Mouse (Mus musculus): ENCODE data around the gene Foxo3. TPM values are rescaled to one million over a fixed set of nuclear protein-coding genes. Genes with fewer than 3 reads are reported as not detected.

The Foxo3 gene
- polyA plus RNA-seq, 1 experiment from 2014 or later = 9.5 TPM

GRCm38 (mm10) chr10:42199472-42199871 is 77.1 kb downstream of the Foxo3 start:
- H3K9me3 ChIP-seq (ENCODE audit: control insufficient read depth, low read length) = peaks cover 8% of the 10 kb centered on the region
- no peak overlapping the region for H3K4me2 ChIP-seq (ENCODE audit: low read length)
- peaks cover 23% of the 10 kb centered on the region for H3K36me3 ChIP-seq (ENCODE audit: control insufficient read depth, insufficient read depth, low read length)
- no peak overlapping the region for H3K4me3 ChIP-seq (ENCODE audit: low read depth, low read length)
- no peak overlapping the region for H3K9ac ChIP-seq (ENCODE audit: low read length)
- no peaks in the 10 kb centered on the region for H3K27me3 ChIP-seq (replicated peaks; ENCODE audit: control insufficient read depth, insufficient read depth, low read length)
- peaks cover 36% of the 10 kb centered on the region for H3K4me1 ChIP-seq (replicated peaks; ENCODE audit: control insufficient read depth, insufficient read depth, low read length)
- ATAC-seq (replicated peaks; ENCODE audit: low FRiP score, low TSS enrichment, low read depth) = no peak
- H3K27ac ChIP-seq (ENCODE audit: low read depth) = no peak overlapping the region
- DNase-seq (ENCODE audit: low spot score) = no peak
- 30% methylated on average over 3 of the region's 3 CpGs for WGBS

- Histone ChIP-seq H3K4me2 (ENCODE audit: low read length) (no peak overlapping the region), H3K9me3 (ENCODE audit: control insufficient read depth, low read length) (peaks cover 8% of the 10 kb centered on the region), H3K36me3 (ENCODE audit: control insufficient read depth, insufficient read depth, low read length) (peaks cover 23% of the 10 kb centered on the region), H3K9ac (ENCODE audit: low read length) (no peak overlapping the region), H3K27me3 (replicated peaks; ENCODE audit: control insufficient read depth, insufficient read depth, low read length) (no peaks in the 10 kb centered on the region), H3K27ac (ENCODE audit: low read depth) (no peak overlapping the region), H3K4me3 (ENCODE audit: low read depth, low read length) (no peak overlapping the region), H3K4me1 (replicated peaks; ENCODE audit: control insufficient read depth, insufficient read depth, low read length) (peaks cover 35% of the 10 kb centered on the region)
- DNase-seq (ENCODE audit: low spot score) (no peak), ATAC-seq (replicated peaks; ENCODE audit: low FRiP score, low TSS enrichment, low read depth) (no peak)
- WGBS = 70% methylated on average over 3 of the region's 3 CpGs
Measured at GRCm38 (mm10) chr10:42198682-42199081, 77.9 kb downstream of the Foxo3 start.

GRCm38 (mm10) chr10:42194784-42195183 is 81.8 kb downstream of the Foxo3 start:
- no peak for ATAC-seq (replicated peaks; ENCODE audit: low FRiP score, low TSS enrichment, low read depth)
- DNase-seq (ENCODE audit: low spot score) = no peak
- H3K4me2 ChIP-seq (ENCODE audit: low read length) = no peak overlapping the region
- peaks cover 8% of the 10 kb centered on the region for H3K9me3 ChIP-seq (ENCODE audit: control insufficient read depth, low read length)
- no peaks in the 10 kb centered on the region for H3K27me3 ChIP-seq (replicated peaks; ENCODE audit: control insufficient read depth, insufficient read depth, low read length)
- peaks cover 47% of the 10 kb centered on the region for H3K4me1 ChIP-seq (replicated peaks; ENCODE audit: control insufficient read depth, insufficient read depth, low read length)
- peaks cover 23% of the 10 kb centered on the region for H3K36me3 ChIP-seq (ENCODE audit: control insufficient read depth, insufficient read depth, low read length)
- H3K27ac ChIP-seq (ENCODE audit: low read depth) = no peak overlapping the region
- WGBS = 82% methylated on average over 6 of the region's 6 CpGs
- no peak overlapping the region for H3K9ac ChIP-seq (ENCODE audit: low read length)
- no peak overlapping the region for H3K4me3 ChIP-seq (ENCODE audit: low read depth, low read length)

GRCm38 (mm10) chr10:42193981-42194380 is 82.6 kb downstream of the Foxo3 start:
- WGBS = 65% methylated on average over 4 of the region's 4 CpGs
- Histone ChIP-seq H3K4me1 (replicated peaks; ENCODE audit: control insufficient read depth, insufficient read depth, low read length) (peaks cover 51% of the 10 kb centered on the region), H3K9ac (ENCODE audit: low read length) (no peak overlapping the region), H3K27ac (ENCODE audit: low read depth) (no peak overlapping the region), H3K27me3 (replicated peaks; ENCODE audit: control insufficient read depth, insufficient read depth, low read length) (no peaks in the 10 kb centered on the region), H3K9me3 (ENCODE audit: control insufficient read depth, low read length) (peaks cover 8% of the 10 kb centered on the region), H3K36me3 (ENCODE audit: control insufficient read depth, insufficient read depth, low read length) (peaks cover 23% of the 10 kb centered on the region), H3K4me3 (ENCODE audit: low read depth, low read length) (no peak overlapping the region), H3K4me2 (ENCODE audit: low read length) (no peak overlapping the region)
- ATAC-seq (replicated peaks; ENCODE audit: low FRiP score, low TSS enrichment, low read depth) = no peak
- no peak for DNase-seq (ENCODE audit: low spot score)

- H3K36me3 ChIP-seq (ENCODE audit: control insufficient read depth, insufficient read depth, low read length) = peaks cover 23% of the 10 kb centered on the region
- H3K27ac ChIP-seq (ENCODE audit: low read depth) = no peak overlapping the region
- H3K9me3 ChIP-seq (ENCODE audit: control insufficient read depth, low read length) = peaks cover 8% of the 10 kb centered on the region
- 16% methylated on average over 6 of the region's 6 CpGs for WGBS
- DNase-seq (ENCODE audit: low spot score) (no peak), ATAC-seq (replicated peaks; ENCODE audit: low FRiP score, low TSS enrichment, low read depth) (no peak)
- no peak overlapping the region for H3K4me2 ChIP-seq (ENCODE audit: low read length)
- peaks cover 55% of the 10 kb centered on the region for H3K4me1 ChIP-seq (replicated peaks; ENCODE audit: control insufficient read depth, insufficient read depth, low read length)
- no peak overlapping the region for H3K9ac ChIP-seq (ENCODE audit: low read length)
- no peak overlapping the region for H3K4me3 ChIP-seq (ENCODE audit: low read depth, low read length)
- no peaks in the 10 kb centered on the region for H3K27me3 ChIP-seq (replicated peaks; ENCODE audit: control insufficient read depth, insufficient read depth, low read length)
Measured at GRCm38 (mm10) chr10:42192951-42193350, 83.6 kb downstream of the Foxo3 start.

GRCm38 (mm10) chr10:42189674-42190434 is 86.7 kb downstream of the Foxo3 start:
- ATAC-seq (replicated peaks; ENCODE audit: low FRiP score, low TSS enrichment, low read depth) = no peak
- DNase-seq (ENCODE audit: low spot score) = no peak
- H3K9ac ChIP-seq (ENCODE audit: low read length) = no peak overlapping the region
- no peaks in the 10 kb centered on the region for H3K9me3 ChIP-seq (ENCODE audit: control insufficient read depth, low read length)
- no peak overlapping the region for H3K27ac ChIP-seq (ENCODE audit: low read depth)
- H3K4me3 ChIP-seq (ENCODE audit: low read depth, low read length) = no peak overlapping the region
- H3K36me3 ChIP-seq (ENCODE audit: control insufficient read depth, insufficient read depth, low read length) = peaks cover 7% of the 10 kb centered on the region
- no peaks in the 10 kb centered on the region for H3K27me3 ChIP-seq (replicated peaks; ENCODE audit: control insufficient read depth, insufficient read depth, low read length)
- H3K4me1 ChIP-seq (replicated peaks; ENCODE audit: control insufficient read depth, insufficient read depth, low read length) = peaks cover 45% of the 10 kb centered on the region
- 39% methylated on average over 13 of the region's 13 CpGs for WGBS
- H3K4me2 ChIP-seq (ENCODE audit: low read length) = no peak overlapping the region

GRCm38 (mm10) chr10:42189037-42189436 is 87.5 kb downstream of the Foxo3 start:
- H3K9me3 ChIP-seq (ENCODE audit: control insufficient read depth, low read length) = no peaks in the 10 kb centered on the region
- H3K36me3 ChIP-seq (ENCODE audit: control insufficient read depth, insufficient read depth, low read length) = peaks cover 14% of the 10 kb centered on the region
- no peaks in the 10 kb centered on the region for H3K27me3 ChIP-seq (replicated peaks; ENCODE audit: control insufficient read depth, insufficient read depth, low read length)
- no peak for DNase-seq (ENCODE audit: low spot score)
- no peak overlapping the region for H3K27ac ChIP-seq (ENCODE audit: low read depth)
- no peak overlapping the region for H3K4me2 ChIP-seq (ENCODE audit: low read length)
- WGBS = 61% methylated on average over 8 of the region's 8 CpGs
- no peak overlapping the region for H3K4me3 ChIP-seq (ENCODE audit: low read depth, low read length)
- ATAC-seq (replicated peaks; ENCODE audit: low FRiP score, low TSS enrichment, low read depth) = no peak
- H3K4me1 ChIP-seq (replicated peaks; ENCODE audit: control insufficient read depth, insufficient read depth, low read length) = peaks cover 39% of the 10 kb centered on the region
- no peak overlapping the region for H3K9ac ChIP-seq (ENCODE audit: low read length)

- no peak overlapping the region for H3K9ac ChIP-seq (ENCODE audit: low read length)
- H3K27ac ChIP-seq (ENCODE audit: low read depth) = no peak overlapping the region
- H3K9me3 ChIP-seq (ENCODE audit: control insufficient read depth, low read length) = no peaks in the 10 kb centered on the region
- H3K27me3 ChIP-seq (replicated peaks; ENCODE audit: control insufficient read depth, insufficient read depth, low read length) = no peaks in the 10 kb centered on the region
- WGBS = 54% methylated on average over 9 of the region's 9 CpGs
- H3K4me1 ChIP-seq (replicated peaks; ENCODE audit: control insufficient read depth, insufficient read depth, low read length) = peaks cover 31% of the 10 kb centered on the region
- no peak for ATAC-seq (replicated peaks; ENCODE audit: low FRiP score, low TSS enrichment, low read depth)
- H3K4me3 ChIP-seq (ENCODE audit: low read depth, low read length) = no peak overlapping the region
- peaks cover 22% of the 10 kb centered on the region for H3K36me3 ChIP-seq (ENCODE audit: control insufficient read depth, insufficient read depth, low read length)
- no peak for DNase-seq (ENCODE audit: low spot score)
- H3K4me2 ChIP-seq (ENCODE audit: low read length) = no peak overlapping the region
Measured at GRCm38 (mm10) chr10:42188091-42188490, 88.5 kb downstream of the Foxo3 start.

- peaks cover 24% of the 10 kb centered on the region for H3K4me1 ChIP-seq (replicated peaks; ENCODE audit: control insufficient read depth, insufficient read depth, low read length)
- H3K4me2 ChIP-seq (ENCODE audit: low read length) = no peak overlapping the region
- no peak overlapping the region for H3K4me3 ChIP-seq (ENCODE audit: low read depth, low read length)
- WGBS = 86% methylated on average over 9 of the region's 9 CpGs
- no peaks in the 10 kb centered on the region for H3K27me3 ChIP-seq (replicated peaks; ENCODE audit: control insufficient read depth, insufficient read depth, low read length)
- ATAC-seq (replicated peaks; ENCODE audit: low FRiP score, low TSS enrichment, low read depth) (no peak), DNase-seq (ENCODE audit: low spot score) (no peak)
- peaks cover 22% of the 10 kb centered on the region for H3K36me3 ChIP-seq (ENCODE audit: control insufficient read depth, insufficient read depth, low read length)
- no peak overlapping the region for H3K9ac ChIP-seq (ENCODE audit: low read length)
- H3K27ac ChIP-seq (ENCODE audit: low read depth) = no peak overlapping the region
- H3K9me3 ChIP-seq (ENCODE audit: control insufficient read depth, low read length) = no peaks in the 10 kb centered on the region
Measured at GRCm38 (mm10) chr10:42186941-42187401, 89.6 kb downstream of the Foxo3 start.
